Comparison of ENCODE assay signal across 22 mouse cellular contexts in genomic region chr3:95130081-95130480, GRCm38 (mm10). TPM values are rescaled to one million over a fixed set of nuclear protein-coding genes. Genes with fewer than 3 reads are reported as not detected.
DNase-seq lines count a peak whose midpoint lies in the region; ATAC-seq and TF ChIP-seq lines count a peak whose summit lies in the region.
"Had no signal": no experiment of that assay in that cellular context is flagged by ENCODE, and none has a peak within 500 bp of the region (broad histone marks: within the 10 kb centered on the region; RNA-seq: fewer than 3 reads in every experiment).

No protein-coding gene starts in this region.

- ATAC-seq in kidney, embryonic 14.5 days (ENCODE audit: low FRiP score, low TSS enrichment): no peak
- ATAC-seq in kidney, embryonic 16.5 days (ENCODE audit: low FRiP score, low TSS enrichment): no peak
- ATAC-seq: forebrain, embryonic 16.5 days; midbrain, embryonic 16.5 days had no signal

- H3K4me2 ChIP-seq in kidney, embryonic 14.5 days (replicated peaks; ENCODE audit: low read depth, low read length): no peak overlapping the region
- no peak overlapping the region for H3K4me2 ChIP-seq in kidney, embryonic 16.5 days (replicated peaks; ENCODE audit: low read depth, low read length)
- peak overlapping the region; percentile 50 for H3K4me2 ChIP-seq in myocyte (ENCODE audit: low read depth)
- H3K4me2 ChIP-seq: embryonic facial prominence, embryonic 13.5 days; heart, embryonic 13.5 days; hindbrain, embryonic 15.5 days; liver, embryonic 11.5 days; lung, embryonic 15.5 days had no signal

- H3K79me2 ChIP-seq in myocyte (ENCODE audit: control insufficient read depth, insufficient read depth): no peaks in the 10 kb centered on the region

- peak overlapping the region; percentile 94 for H3K27ac ChIP-seq in gastrocnemius, adult 2 months
- H3K27ac ChIP-seq in kidney, embryonic 14.5 days (ENCODE audit: low read depth, low read length): no peak overlapping the region
- H3K27ac ChIP-seq in kidney, embryonic 16.5 days (ENCODE audit: low read length): peak overlapping the region; percentile 35
- no peak overlapping the region for H3K27ac ChIP-seq in cerebellum, adult 2 months (ENCODE audit: insufficient read depth, low read length)
- H3K27ac ChIP-seq: embryonic facial prominence, embryonic 13.5 days; forebrain, embryonic 10.5 days; heart, embryonic 13.5 days; hindbrain, embryonic 15.5 days; lung, embryonic 15.5 days; midbrain, embryonic 10.5 days had no signal

- H3K9me3 ChIP-seq in kidney, embryonic 14.5 days (ENCODE audit: control insufficient read depth, low read length): no peaks in the 10 kb centered on the region
- H3K9me3 ChIP-seq in kidney, embryonic 16.5 days (ENCODE audit: low read length): no peaks in the 10 kb centered on the region
- H3K9me3 ChIP-seq: embryonic facial prominence, embryonic 13.5 days; forebrain, embryonic 10.5 days; G1E; heart, embryonic 13.5 days; hindbrain, embryonic 15.5 days; lung, embryonic 15.5 days; midbrain, embryonic 10.5 days had no signal

- TF ChIP-seq POLR2A in myocyte (IDR thresholded peaks at IDR 0.05; ENCODE audit: insufficient read length, low read depth): no peak
- TF ChIP-seq POLR2A in cerebellum, adult 2 months (IDR thresholded peaks at IDR 0.05; ENCODE audit: borderline replicate concordance, insufficient read depth, low read length): no peak

- H3K4me1 ChIP-seq in kidney, embryonic 14.5 days (ENCODE audit: control insufficient read depth, insufficient read depth, low read length): peaks cover 18% of the 10 kb centered on the region
- H3K4me1 ChIP-seq in kidney, embryonic 16.5 days (ENCODE audit: insufficient read depth, low read length): peaks cover 13% of the 10 kb centered on the region
- peaks cover 21% of the 10 kb centered on the region for H3K4me1 ChIP-seq in cerebellum, adult 2 months (ENCODE audit: control insufficient read depth, insufficient read depth, low read length)

- no peak overlapping the region for H3K9ac ChIP-seq in kidney, embryonic 14.5 days (ENCODE audit: low read depth, low read length)
- H3K9ac ChIP-seq in kidney, embryonic 16.5 days (replicated peaks; ENCODE audit: low read length): no peak overlapping the region
- H3K9ac ChIP-seq: embryonic facial prominence, embryonic 13.5 days; heart, embryonic 13.5 days; hindbrain, embryonic 15.5 days; lung, embryonic 15.5 days had no signal

- DNase-seq in gastrocnemius, adult 2 months: peak; percentile 77
- DNase-seq in gastrocnemius, postnatal 25 days: no peak
- DNase-seq in kidney, adult 8-10 months: peak; percentile 29 to 58
- no peak for DNase-seq in cerebellum, adult 2 months
- no peak for DNase-seq in urinary bladder, postnatal 36 days (ENCODE audit: low spot score in 2 of 2)
- DNase-seq: adrenal gland, postnatal 10 days; layer of hippocampus, adult 9-11 months had no signal

- no peaks in the 10 kb centered on the region for H3K27me3 ChIP-seq in kidney, embryonic 14.5 days (ENCODE audit: control insufficient read depth, insufficient read depth, low read length)
- no peaks in the 10 kb centered on the region for H3K27me3 ChIP-seq in kidney, embryonic 16.5 days (ENCODE audit: insufficient read depth, low read length)
- H3K27me3 ChIP-seq in myocyte (ENCODE audit: control insufficient read depth, insufficient read depth, insufficient read length): no peaks in the 10 kb centered on the region
- H3K27me3 ChIP-seq in cerebellum, adult 2 months (ENCODE audit: control insufficient read depth, insufficient read depth, low read length): no peaks in the 10 kb centered on the region
- H3K27me3 ChIP-seq: embryonic facial prominence, embryonic 13.5 days; heart, embryonic 13.5 days; hindbrain, embryonic 15.5 days; lung, embryonic 15.5 days had no signal

- peaks cover 4% of the 10 kb centered on the region; the same call in 1 of the 2 replicates for H3K36me3 ChIP-seq in kidney, embryonic 14.5 days (ENCODE audit: control insufficient read depth, insufficient read depth, low read length)
- H3K36me3 ChIP-seq in kidney, embryonic 16.5 days (ENCODE audit: insufficient read depth, low read length): no peaks in the 10 kb centered on the region; the same call in 1 of the 2 replicates
- H3K36me3 ChIP-seq in myocyte (ENCODE audit: control insufficient read depth, insufficient read depth): no peaks in the 10 kb centered on the region

- H3K4me3 ChIP-seq in gastrocnemius, adult 2 months: peak overlapping the region; percentile 65
- no peak overlapping the region for H3K4me3 ChIP-seq in kidney, embryonic 14.5 days (ENCODE audit: low read length)
- no peak overlapping the region for H3K4me3 ChIP-seq in kidney, embryonic 16.5 days (ENCODE audit: low read length)
- H3K4me3 ChIP-seq in myocyte: no peak overlapping the region
- H3K4me3 ChIP-seq in cerebellum, adult 2 months (replicated peaks; ENCODE audit: insufficient read depth, low read depth, low read length): no peak overlapping the region
- H3K4me3 ChIP-seq: embryonic facial prominence, embryonic 13.5 days; forebrain, embryonic 10.5 days; heart, embryonic 13.5 days; hindbrain, embryonic 15.5 days; lung, embryonic 15.5 days; midbrain, embryonic 10.5 days had no signal

- H3ac ChIP-seq in myocyte (ENCODE audit: control insufficient read depth, insufficient read length): no peak overlapping the region

- TF ChIP-seq CTCF in gastrocnemius, adult 2 months (IDR thresholded peaks at IDR 0.05): no peak
- no peak for TF ChIP-seq CTCF in cerebellum, adult 2 months (IDR thresholded peaks at IDR 0.05; ENCODE audit: borderline replicate concordance, insufficient read depth, low read depth, low read length)

- WGBS in kidney, embryonic 14.5 days: 48% methylated on average over 5 of the region's 5 CpGs
- 60% methylated on average over 5 of the region's 5 CpGs for WGBS in kidney, embryonic 16.5 days
- WGBS in cerebellum, adult 2 months: 89% methylated on average over 5 of the region's 5 CpGs

- intact Hi-C loops in gastrocnemius, adult 2 months (cut with DNase I): no loop called here

TF ChIP-seq in myocyte, 11 proteins besides CTCF, POLR2A, EP300 and RAD21:
- TF ChIP-seq USF1 (IDR thresholded peaks at IDR 0.05; ENCODE audit: low read depth) (no peak), MYOD1 (IDR thresholded peaks at IDR 0.05; ENCODE audit: control insufficient read depth in 1 of 3, insufficient read length in 2 of 3, low read depth in 2 of 3) (no peak), SRF (IDR thresholded peaks at IDR 0.05; ENCODE audit: control insufficient read depth, insufficient read length, low read depth) (no peak), CEBPB (IDR thresholded peaks at IDR 0.05; ENCODE audit: insufficient read depth, poor library complexity, severe bottlenecking) (no peak), MAX (IDR thresholded peaks at IDR 0.05; ENCODE audit: low read depth) (no peak), POLR2AphosphoS2 (IDR thresholded peaks at IDR 0.05; ENCODE audit: insufficient read length, low read depth) (no peak), TCF3 (IDR thresholded peaks at IDR 0.05; ENCODE audit: insufficient read length, low read depth) (no peak), E2F4 (IDR thresholded peaks at IDR 0.05; ENCODE audit: insufficient read depth) (no peak), MYOG (IDR thresholded peaks at IDR 0.05; ENCODE audit: control insufficient read depth in 1 of 3, insufficient read depth in 1 of 3, insufficient read length in 2 of 3, low read depth in 2 of 3) (no peak), REST (IDR thresholded peaks at IDR 0.05; ENCODE audit: insufficient read depth, insufficient read length) (no peak), TCF12 (IDR thresholded peaks at IDR 0.05; ENCODE audit: insufficient read depth, poor library complexity, severe bottlenecking) (no peak)
TF ChIP-seq in myocyte: peak in this region for 0.

RNA-seq across cellular contexts. Expression of gene Scnm1, which starts 3.7 kb away (rescaled TPM):
- total RNA-seq in gastrocnemius, adult 2 months (2021): 10 to 100 TPM; 33.2 to 40.7 TPM
- 10 to 100 TPM; 26.6 to 34.1 TPM for total RNA-seq in gastrocnemius, postnatal 25 days (2021)
- 69.6 and 84.7 TPM in 2 replicates for polyA plus RNA-seq in kidney, embryonic 14.5 days (2014; fragmentation: Nextera tagmentation; extraction: Ambion mirVana)
- polyA plus RNA-seq in kidney, embryonic 16.5 days (2015; fragmentation: Nextera tagmentation; extraction: Ambion mirVana): 71.6 and 79.0 TPM in 2 replicates
- polyA plus RNA-seq in myocyte (2012; fragmentation: generic; extraction: Trizol): 30.6 TPM
- polyA plus RNA-seq in cerebellum, adult 2 months (2012; rRNA removed): 134 and 139 TPM in 2 replicates

RNA-seq across cellular contexts. Expression of gene Lysmd1, which starts 3.8 kb away (rescaled TPM):
- total RNA-seq in gastrocnemius, adult 2 months (2021): 1 to 10 TPM; 6.7 to 7.2 TPM
- total RNA-seq in gastrocnemius, postnatal 25 days (2021): 1 to 10 TPM; 6.4 to 7.0 TPM
- 6.9 and 9.1 TPM in 2 replicates for polyA plus RNA-seq in kidney, embryonic 14.5 days (2014; fragmentation: Nextera tagmentation; extraction: Ambion mirVana)
- 15.3 and 17.3 TPM in 2 replicates for polyA plus RNA-seq in kidney, embryonic 16.5 days (2015; fragmentation: Nextera tagmentation; extraction: Ambion mirVana)
- polyA plus RNA-seq in myocyte (2012; fragmentation: generic; extraction: Trizol): 7.0 TPM
- 31.8 and 34.9 TPM in 2 replicates for polyA plus RNA-seq in cerebellum, adult 2 months (2012; rRNA removed)

RNA-seq across cellular contexts. Expression of gene Tmod4, which starts 5.8 kb away (rescaled TPM):
- total RNA-seq in gastrocnemius, adult 2 months (2021): 100 to 1,000 TPM; 598 to 814 TPM
- total RNA-seq in gastrocnemius, postnatal 25 days (2021): 100 to 1,000 TPM; 481 to 623 TPM
- 1.5 and 1.7 TPM in 2 replicates for polyA plus RNA-seq in kidney, embryonic 14.5 days (2014; fragmentation: Nextera tagmentation; extraction: Ambion mirVana)
- 0.84 and 1.6 TPM in 2 replicates for polyA plus RNA-seq in kidney, embryonic 16.5 days (2015; fragmentation: Nextera tagmentation; extraction: Ambion mirVana)
- 2.5 TPM for polyA plus RNA-seq in myocyte (2012; fragmentation: generic; extraction: Trizol)
- polyA plus RNA-seq in cerebellum, adult 2 months (2012; rRNA removed): 1.0 and 1.2 TPM in 2 replicates
- total RNA-seq: common myeloid progenitor, adult 5-6 weeks; hematopoietic stem cell, adult 5-6 weeks had no signal

RNA-seq across cellular contexts. Expression of gene Tnfaip8l2, which starts 12.1 kb away (rescaled TPM):
- under 1 TPM; 0.42 to 0.87 TPM for total RNA-seq in gastrocnemius, adult 2 months (2021)
- under 1 TPM; 0.48 to 0.97 TPM for total RNA-seq in gastrocnemius, postnatal 25 days (2021)
- 2.1 TPM in 2 replicates for polyA plus RNA-seq in kidney, embryonic 14.5 days (2014; fragmentation: Nextera tagmentation; extraction: Ambion mirVana)
- 2.9 and 4.2 TPM in 2 replicates for polyA plus RNA-seq in kidney, embryonic 16.5 days (2015; fragmentation: Nextera tagmentation; extraction: Ambion mirVana)
- polyA plus RNA-seq in myocyte (2012; fragmentation: generic; extraction: Trizol): 0.22 TPM
- 1.3 and 2.0 TPM in 2 replicates for polyA plus RNA-seq in cerebellum, adult 2 months (2012; rRNA removed)
- polyA plus RNA-seq: G1E had no signal

RNA-seq across cellular contexts. Expression of gene Vps72, which starts 19.3 kb away (rescaled TPM):
- total RNA-seq in gastrocnemius, adult 2 months (2021): 10 to 100 TPM; 48.9 to 73.2 TPM
- 10 to 100 TPM; 36.0 to 40.4 TPM for total RNA-seq in gastrocnemius, postnatal 25 days (2021)
- 182 and 190 TPM in 2 replicates for polyA plus RNA-seq in kidney, embryonic 14.5 days (2014; fragmentation: Nextera tagmentation; extraction: Ambion mirVana)
- 184 and 185 TPM in 2 replicates for polyA plus RNA-seq in kidney, embryonic 16.5 days (2015; fragmentation: Nextera tagmentation; extraction: Ambion mirVana)
- 85.6 TPM for polyA plus RNA-seq in myocyte (2012; fragmentation: generic; extraction: Trizol)
- polyA plus RNA-seq in cerebellum, adult 2 months (2012; rRNA removed): 71.6 and 71.7 TPM in 2 replicates

Comparison
In these comparisons a context has a peak if more than half of its experiments do, and no peak if none do; other contexts are left out.
1. DNase-seq: peak in gastrocnemius, adult 2 months (single experiment) and kidney, adult 8-10 months (2 of 2); none in gastrocnemius, postnatal 25 days (single experiment), cerebellum, adult 2 months (0 of 2) and urinary bladder, postnatal 36 days (0 of 2).
2. H3K27ac ChIP-seq: peak in gastrocnemius, adult 2 months (single experiment) and kidney, embryonic 16.5 days (single experiment); none in kidney, embryonic 14.5 days (single experiment) and cerebellum, adult 2 months (single experiment).